Mouse (Mus musculus) CH12.LX (cell line): ENCODE results near the gene Klhl42. TPM values are rescaled to one million over a fixed set of nuclear protein-coding genes. Genes with fewer than 3 reads are reported as not detected.
A peak's percentile ranks its signal among the peaks of the same experiment; 100 is the strongest.

Source experiments
- DNase-seq: peaks from one replicate; pipeline ENCODE4 v3.0.0-alpha.2; 2013; ENCODE audit errors: extremely low read depth
- H3K27ac ChIP-seq: 2 replicates; pipeline ENCODE4 v1.5.1; 2012; ENCODE audit warnings: low read depth, mild to moderate bottlenecking, control low read depth, moderate library complexity; ENCODE audit not compliant: insufficient read depth
- H3K27me3 ChIP-seq: replicated peaks from 2 replicates; pipeline ENCODE3; 2012; ENCODE audit warnings: inconsistent platforms
- H3K36me3 ChIP-seq, 2 experiments: replicated peaks in 1 of 2; 2 replicates each; pipeline versions ENCODE3 to v1.6.1; 2012; ENCODE audit warnings: inconsistent platforms in 1 of 2, low read length in 1 of 2, mild to moderate bottlenecking in 1 of 2, mixed read lengths in 1 of 2, moderate library complexity in 1 of 2; ENCODE audit not compliant: control insufficient read depth in 1 of 2, insufficient read depth in 1 of 2
- H3K4me1 ChIP-seq, 2 experiments: 2 replicates each; pipeline ENCODE4 v1.6.1; 2012; ENCODE audit warnings: inconsistent platforms in 1 of 2, moderate library complexity in 1 of 2; ENCODE audit not compliant: insufficient read depth in 2 of 2, control insufficient read depth in 1 of 2
- H3K4me2 ChIP-seq: 2 replicates; pipeline ENCODE4 v1.6.1; 2012; ENCODE audit warnings: low read depth, mild to moderate bottlenecking, control low read depth; ENCODE audit not compliant: poor library complexity, insufficient read depth, severe bottlenecking
- H3K4me3 ChIP-seq, 3 experiments: fragments of 150-350 bp in 1 of 3; sonication (generic) in 1 of 3; replicated peaks in 1 of 3; 2 replicates each; pipeline versions ENCODE3 to v1.5.1; 2011 to 2012; ENCODE audit warnings: low read depth in 2 of 3, low read length in 2 of 3, mild to moderate bottlenecking in 2 of 3, moderate library complexity in 2 of 3, control low read depth in 1 of 3, improper control_type of control experiment in 1 of 3, inconsistent platforms in 1 of 3, mixed read lengths in 1 of 3; ENCODE audit not compliant: poor library complexity in 1 of 3
- H3K79me2 ChIP-seq: replicated peaks from 2 replicates; pipeline ENCODE4 v1.6.1; 2012; ENCODE audit warnings: mild to moderate bottlenecking, moderate library complexity; ENCODE audit not compliant: control insufficient read depth, poor library complexity, insufficient read depth, severe bottlenecking; ENCODE audit errors: extremely low read depth
- H3K9ac ChIP-seq: 2 replicates; pipeline ENCODE4 v1.6.1; 2012; ENCODE audit warnings: low read depth, mild to moderate bottlenecking, control low read depth, moderate library complexity; ENCODE audit not compliant: insufficient read depth
- H3K9me3 ChIP-seq: replicated peaks from 2 replicates; pipeline ENCODE3; 2012; ENCODE audit warnings: low read length, inconsistent platforms, mixed read lengths
- BHLHE40 ChIP-seq: IDR thresholded peaks from 2 replicates; pipeline ENCODE4 v1.6.1; 2011; ENCODE audit warnings: mild to moderate bottlenecking, low read depth, low read length, improper control_type of control experiment
- CHD2 ChIP-seq: IDR thresholded peaks from 2 replicates; pipeline ENCODE4 v1.6.1; 2011; ENCODE audit warnings: low read length, improper control_type of control experiment
- E2F4 ChIP-seq: IDR thresholded peaks from 2 replicates; pipeline ENCODE4 v1.6.1; 2011; ENCODE audit warnings: low read depth, low read length, improper control_type of control experiment; ENCODE audit not compliant: insufficient replicate concordance
- ELF1 ChIP-seq: IDR thresholded peaks from 2 replicates; pipeline ENCODE4 v1.6.1; 2014; ENCODE audit warnings: low read depth, mild to moderate bottlenecking, inconsistent platforms, low read length, improper control_type of control experiment
- JUND ChIP-seq: conservative IDR thresholded peaks from 2 replicates; pipeline ENCODE4 v1.6.1; 2011; ENCODE audit warnings: low read depth, low read length, improper control_type of control experiment
- KAT2A ChIP-seq: IDR thresholded peaks from 2 replicates; pipeline ENCODE4 v1.6.1; 2012; ENCODE audit warnings: low read length, improper control_type of control experiment, inconsistent platforms; ENCODE audit not compliant: insufficient replicate concordance
- MAX ChIP-seq: IDR thresholded peaks from 2 replicates; pipeline ENCODE4 v1.6.1; 2011; ENCODE audit warnings: low read length, improper control_type of control experiment
- MEF2A ChIP-seq: IDR thresholded peaks from 2 replicates; pipeline ENCODE4 v1.6.1; 2014; ENCODE audit warnings: low read depth, mild to moderate bottlenecking, inconsistent platforms, low read length, improper control_type of control experiment, borderline replicate concordance
- MYC ChIP-seq: IDR thresholded peaks from 2 replicates; pipeline ENCODE4 v1.6.1; 2011; ENCODE audit warnings: low read depth, mild to moderate bottlenecking, improper control_type of control experiment, low read length
- NRF1 ChIP-seq: IDR thresholded peaks from 2 replicates; pipeline ENCODE4 v1.6.1; 2014; ENCODE audit warnings: low read depth, mild to moderate bottlenecking, inconsistent platforms, low read length, improper control_type of control experiment, moderate library complexity
- POLR2A ChIP-seq: IDR thresholded peaks from 2 replicates; pipeline ENCODE4 v1.6.1; 2011; ENCODE audit warnings: low read depth, mild to moderate bottlenecking, improper control_type of control experiment, low read length
- SMC3 ChIP-seq: IDR thresholded peaks from 2 replicates; pipeline ENCODE4 v1.6.1; 2011; ENCODE audit warnings: low read depth, low read length, improper control_type of control experiment
- TBP ChIP-seq: conservative IDR thresholded peaks from 2 replicates; pipeline ENCODE4 v1.6.1; 2011; ENCODE audit warnings: low read depth, low read length, improper control_type of control experiment
- TCF12 ChIP-seq: IDR thresholded peaks from 2 replicates; pipeline ENCODE4 v1.6.1; 2014; ENCODE audit warnings: low read depth, mild to moderate bottlenecking, inconsistent platforms, low read length, improper control_type of control experiment
- ZC3H11A ChIP-seq: IDR thresholded peaks from 2 replicates; pipeline ENCODE4 v1.6.1; 2012; ENCODE audit warnings: low read depth, mild to moderate bottlenecking, inconsistent platforms, low read length, improper control_type of control experiment
- ZMIZ1 ChIP-seq: IDR thresholded peaks from 2 replicates; pipeline ENCODE4 v1.6.1; 2012; ENCODE audit warnings: low read depth, mild to moderate bottlenecking, inconsistent platforms, low read length, improper control_type of control experiment
- ZNF384 ChIP-seq: IDR thresholded peaks from 2 replicates; pipeline ENCODE4 v1.6.1; 2012; ENCODE audit warnings: low read depth, low read length, improper control_type of control experiment, inconsistent platforms
- dilution Hi-C: fragments of 300-500 bp; cut with MboI; formaldehyde crosslinking; loops from 2 replicates; pipeline ENCODE4 v1.14.3; 2020; ENCODE audit warnings: low sequenced_read_pairs; ENCODE audit not compliant: extremely low pct_unique_long_range_greater_than_20kb, extremely low pct_ligation_motif_present
- in situ Hi-C: fragments of 300-500 bp; cut with MboI; formaldehyde crosslinking; loops from 3 replicates; pipeline ENCODE4 v1.14.3; 2019; ENCODE audit warnings: low sequenced_read_pairs, low pct_ligation_motif_present, low pct_unique_long_range_greater_than_20kb, mixed read lengths
- polyA plus RNA-seq: library from polyadenylated mRNA; unstranded; fragments of >175 nt; gene quantifications from 2 replicates; pipeline ENCODE4 v1.2.1, GENCODE M21; 2012; ENCODE audit warnings: low read depth; ENCODE audit not compliant: insufficient read length
- total RNA-seq, 2 experiments: library from RNA; depleted of rRNA; stranded (reverse); fragments of 300-350 nt in 1 of 2; fragments of >200 nt in 1 of 2; gene quantifications; 2 replicates each; pipeline ENCODE4 v1.2.3; 2012 to 2014

The Klhl42 gene
- total and polyA plus RNA-seq, 3 experiments = 2.7 to 7.4 (median 3.6) TPM

DNA sequence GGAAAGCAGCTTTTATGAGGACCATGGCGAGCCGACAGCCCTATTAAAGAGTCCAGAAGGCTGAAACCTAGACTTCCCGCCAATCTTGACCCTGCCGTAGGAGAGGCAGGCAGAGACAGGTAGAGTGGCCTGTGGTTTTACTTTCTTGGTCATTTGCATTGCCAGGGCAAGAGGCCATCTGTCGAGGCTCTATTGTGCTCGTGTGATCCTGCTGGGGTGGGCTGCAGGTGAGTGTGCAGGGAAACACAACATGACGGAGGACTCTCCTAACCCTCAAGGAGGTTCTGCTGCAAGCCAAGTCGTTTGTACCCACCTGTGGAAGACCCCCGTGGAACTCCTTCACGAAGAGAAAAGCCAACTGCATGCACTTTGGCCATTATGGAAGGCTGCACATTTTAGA is 54.6 kb downstream of the Klhl42 start (continued):
- TF ChIP-seq E2F4 = no peak
- TF ChIP-seq TBP = 0 out of 2 replicates have a peak, but pooled peaks have one; percentile 14
- TF ChIP-seq POLR2A = no peak
- TF ChIP-seq NRF1 = no peak
- no peak for TF ChIP-seq ELF1
- TF ChIP-seq MAX = peak; percentile 12; the same call in 1 of the 2 replicates
- no peak for TF ChIP-seq CHD2
- no peak for TF ChIP-seq MEF2A
- peak; percentile 39; the same call in 1 of the 2 replicates for TF ChIP-seq TCF12
- TF ChIP-seq ZC3H11A = no peak
- TF ChIP-seq KAT2A = 0 out of 2 replicates have a peak, but pooled peaks have one; percentile 18
- TF ChIP-seq, all 38 proteins: peak for 13

GRCm38 (mm10) chr6:147151069-147151468 is 59.9 kb downstream of the Klhl42 start:
- Histone ChIP-seq H3K27ac (peak overlapping the region; percentile 23; the same call in 1 of the 2 replicates), H3K9ac (no peak overlapping the region), H3K79me2 (no peaks in the 10 kb centered on the region), H3K9me3 (peaks cover 4% of the 10 kb centered on the region), H3K27me3 (no peaks in the 10 kb centered on the region), H3K36me3 (no peaks in the 10 kb centered on the region), H3K4me3 (no peak overlapping the region), H3K4me1 (peaks cover 38 to 46% of the 10 kb centered on the region in 2 experiments), H3K4me2 (no peak overlapping the region)
- no peak for DNase-seq
- in situ Hi-C loops (no loop called here), dilution Hi-C loops (no loop called here)
- TF ChIP-seq ZMIZ1 (no peak), CHD2 (0 out of 2 replicates have a peak, but pooled peaks have one; percentile 28)
- TF ChIP-seq, all 38 proteins: peak for 1

- Histone ChIP-seq H3K27me3 (no peaks in the 10 kb centered on the region), H3K4me3 (peak overlapping the region in 1 of 3 experiments; percentile 55), H3K36me3 (no peaks in the 10 kb centered on the region), H3K79me2 (no peaks in the 10 kb centered on the region), H3K9ac (no peak overlapping the region), H3K9me3 (peaks cover 4% of the 10 kb centered on the region), H3K27ac (peak overlapping the region; percentile 57), H3K4me1 (peaks cover 37 to 43% of the 10 kb centered on the region in 2 experiments), H3K4me2 (no peak overlapping the region)
- dilution Hi-C loops (no loop called here), in situ Hi-C loops (no loop called here)
- TF ChIP-seq ELF1 = no peak
- no peak for TF ChIP-seq JUND
- TF ChIP-seq TCF12 = no peak
- no peak for TF ChIP-seq MYC
- TF ChIP-seq SMC3 = no peak
- TF ChIP-seq BHLHE40 = no peak
- TF ChIP-seq ZNF384 = no peak
- DNase-seq = no peak
Measured at GRCm38 (mm10) chr6:147151839-147152238, 60.7 kb downstream of the Klhl42 start.
